ENCODE assay signal across 9 mouse cellular contexts in the genomic region with DNA sequence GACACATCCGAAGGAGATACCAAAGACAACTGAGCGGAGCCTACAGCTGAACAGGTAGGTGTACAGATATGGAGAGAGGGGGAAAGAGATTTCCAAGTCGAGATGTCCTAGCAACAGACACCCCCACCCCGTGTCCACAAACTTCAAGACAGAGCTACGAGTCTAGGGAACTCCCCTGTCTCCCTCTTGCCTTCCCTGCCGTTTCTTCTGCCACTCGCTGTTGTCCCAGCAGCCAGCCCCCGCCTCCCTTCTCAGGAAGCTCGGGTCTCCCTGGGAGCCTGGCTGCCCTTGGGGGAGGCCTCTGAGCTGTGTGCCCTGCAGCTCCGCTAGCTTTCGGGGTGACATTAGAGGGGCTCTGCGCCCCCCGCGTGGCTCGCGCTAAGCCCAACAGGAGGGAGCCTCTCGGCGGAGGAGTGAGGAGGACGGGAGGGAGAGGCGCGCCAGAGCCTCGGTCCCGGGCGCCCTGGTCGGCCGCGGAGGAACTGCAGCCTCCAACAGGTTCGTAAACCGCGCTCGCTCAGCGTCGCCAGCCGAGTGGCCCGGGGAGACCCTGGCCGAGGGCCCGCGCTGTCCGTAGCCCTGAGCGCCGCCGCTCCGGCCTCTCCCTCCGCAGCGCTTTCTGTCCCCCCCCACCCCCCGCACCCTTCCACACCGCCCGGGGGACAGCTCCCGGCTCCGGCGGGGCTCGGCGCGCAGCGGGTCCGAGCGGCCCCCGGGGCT.
DNase-seq lines count a peak whose midpoint lies in the region; ATAC-seq and TF ChIP-seq lines count a peak whose summit lies in the region.
"Had no signal": no experiment of that assay in that cellular context is flagged by ENCODE, and none has a peak within 500 bp of the region (broad histone marks: within the 10 kb centered on the region; RNA-seq: fewer than 3 reads in every experiment).

No protein-coding gene starts in this region.

- peak overlapping the region; percentile 95 for H3K9ac ChIP-seq in hindbrain, embryonic 12.5 days
- peak overlapping the region; percentile 96 for H3K9ac ChIP-seq in midbrain, embryonic 14.5 days (replicated peaks; ENCODE audit: low read length)
- H3K9ac ChIP-seq in stomach, embryonic 14.5 days (replicated peaks; ENCODE audit: low read depth, low read length): peak overlapping the region; percentile 95

- H3K27ac ChIP-seq in bone marrow macrophage, adult 2 months (ENCODE audit: insufficient read depth, low read depth, low read length): no peak overlapping the region
- H3K27ac ChIP-seq in forebrain, embryonic 10.5 days: peak overlapping the region; percentile 100
- peak overlapping the region; percentile 99 for H3K27ac ChIP-seq in hindbrain, embryonic 12.5 days
- peak overlapping the region; percentile 99 for H3K27ac ChIP-seq in limb, embryonic 10.5 days
- H3K27ac ChIP-seq in midbrain, embryonic 14.5 days (replicated peaks; ENCODE audit: low read depth, low read length): peak overlapping the region; percentile 99
- peak overlapping the region; percentile 100 for H3K27ac ChIP-seq in stomach, embryonic 14.5 days (ENCODE audit: low read length)
- H3K27ac ChIP-seq: macrophage had no signal

- H3K4me1 ChIP-seq in bone marrow macrophage, adult 2 months (ENCODE audit: control insufficient read depth, insufficient read depth, low read length): no peaks in the 10 kb centered on the region
- peaks cover 35% of the 10 kb centered on the region for H3K4me1 ChIP-seq in forebrain, embryonic 10.5 days
- peaks cover 22% of the 10 kb centered on the region for H3K4me1 ChIP-seq in hindbrain, embryonic 12.5 days
- H3K4me1 ChIP-seq in limb, embryonic 10.5 days: peaks cover 34% of the 10 kb centered on the region
- H3K4me1 ChIP-seq in midbrain, embryonic 14.5 days (ENCODE audit: control insufficient read depth, insufficient read depth, low read length): peaks cover 26% of the 10 kb centered on the region
- peaks cover 15% of the 10 kb centered on the region; the same call in 1 of the 2 replicates for H3K4me1 ChIP-seq in stomach, embryonic 14.5 days (ENCODE audit: control insufficient read depth, insufficient read depth, low read length)

- peak overlapping the region; percentile 79 for H3K4me2 ChIP-seq in hindbrain, embryonic 12.5 days (replicated peaks)
- H3K4me2 ChIP-seq in midbrain, embryonic 14.5 days (ENCODE audit: low read length): peak overlapping the region; percentile 98
- peak overlapping the region; percentile 88 for H3K4me2 ChIP-seq in stomach, embryonic 14.5 days (replicated peaks; ENCODE audit: low read depth, low read length)

- peak; percentile 59 for ATAC-seq in hindbrain, embryonic 12.5 days (ENCODE audit: low FRiP score)
- peak; percentile 60 for ATAC-seq in midbrain, embryonic 14.5 days (ENCODE audit: low FRiP score, low TSS enrichment)
- peak; percentile 55 for ATAC-seq in stomach, embryonic 14.5 days (ENCODE audit: insufficient number of reproducible peaks, insufficient read depth, low FRiP score, low read depth)

- no peaks in the 10 kb centered on the region for H3K36me3 ChIP-seq in forebrain, embryonic 10.5 days (replicated peaks)
- H3K36me3 ChIP-seq in hindbrain, embryonic 12.5 days: no peaks in the 10 kb centered on the region
- no peaks in the 10 kb centered on the region for H3K36me3 ChIP-seq in limb, embryonic 10.5 days
- no peaks in the 10 kb centered on the region for H3K36me3 ChIP-seq in midbrain, embryonic 14.5 days (ENCODE audit: control insufficient read depth, insufficient read depth, low read length)
- H3K36me3 ChIP-seq in stomach, embryonic 14.5 days (ENCODE audit: control insufficient read depth, insufficient read depth, low read length): no peaks in the 10 kb centered on the region

- no peak for TF ChIP-seq CTCF in bone marrow macrophage, adult 2 months (IDR thresholded peaks at IDR 0.05; ENCODE audit: low read depth, low read length)

- DNase-seq in heart, adult 11 months: peak; percentile 93
- DNase-seq in heart, postnatal 25 days (ENCODE audit: low spot score): no peak
- peak; percentile 59 for DNase-seq in forebrain, embryonic 10.5 days (ENCODE audit: extremely low spot score, low spot score)
- DNase-seq in limb, embryonic 10.5 days (ENCODE audit: low spot score): peak; percentile 75
- DNase-seq in midbrain, embryonic 14.5 days: peak; percentile 79

- TF ChIP-seq POLR2A in bone marrow macrophage, adult 2 months (IDR thresholded peaks at IDR 0.05; ENCODE audit: borderline replicate concordance, low read depth, low read length): no peak

- H3K9me3 ChIP-seq in forebrain, embryonic 10.5 days: no peaks in the 10 kb centered on the region
- no peaks in the 10 kb centered on the region for H3K9me3 ChIP-seq in hindbrain, embryonic 12.5 days (replicated peaks)
- H3K9me3 ChIP-seq in limb, embryonic 10.5 days (replicated peaks): no peaks in the 10 kb centered on the region
- H3K9me3 ChIP-seq in midbrain, embryonic 14.5 days (ENCODE audit: control insufficient read depth, low read length): no peaks in the 10 kb centered on the region
- no peaks in the 10 kb centered on the region for H3K9me3 ChIP-seq in stomach, embryonic 14.5 days (ENCODE audit: control insufficient read depth, low read depth, low read length)

- 1% methylated on average over 48 of the region's 58 CpGs for WGBS in forebrain, embryonic 10.5 days
- WGBS in hindbrain, embryonic 12.5 days: 1% methylated on average over 54 of the region's 58 CpGs
- WGBS in limb, embryonic 10.5 days: under 1% methylated on average over 43 of the region's 58 CpGs
- 2% methylated on average over 54 of the region's 58 CpGs for WGBS in midbrain, embryonic 14.5 days
- WGBS in stomach, embryonic 14.5 days: under 1% methylated on average over 56 of the region's 58 CpGs

- H3K4me3 ChIP-seq in bone marrow macrophage, adult 2 months (ENCODE audit: insufficient read depth, low read length): peak overlapping the region; percentile 39
- peak overlapping the region; percentile 89 for H3K4me3 ChIP-seq in forebrain, embryonic 10.5 days
- H3K4me3 ChIP-seq in hindbrain, embryonic 12.5 days: peak overlapping the region; percentile 76
- H3K4me3 ChIP-seq in limb, embryonic 10.5 days: peak overlapping the region; percentile 90
- H3K4me3 ChIP-seq in midbrain, embryonic 14.5 days (replicated peaks; ENCODE audit: low read depth, low read length): peak overlapping the region; percentile 70
- peak overlapping the region; percentile 82 for H3K4me3 ChIP-seq in stomach, embryonic 14.5 days (ENCODE audit: low read depth, low read length)

- intact Hi-C loops in heart, postnatal 25 days (cut with DNase I): no loop called here

- peaks cover 21% of the 10 kb centered on the region for H3K27me3 ChIP-seq in forebrain, embryonic 10.5 days (ENCODE audit: poor library complexity, severe bottlenecking)
- no peaks in the 10 kb centered on the region for H3K27me3 ChIP-seq in hindbrain, embryonic 12.5 days
- no peaks in the 10 kb centered on the region for H3K27me3 ChIP-seq in limb, embryonic 10.5 days (ENCODE audit: low read depth, poor library complexity, severe bottlenecking)
- no peaks in the 10 kb centered on the region for H3K27me3 ChIP-seq in midbrain, embryonic 14.5 days (ENCODE audit: control insufficient read depth, insufficient read depth, low read length)
- no peaks in the 10 kb centered on the region for H3K27me3 ChIP-seq in stomach, embryonic 14.5 days (ENCODE audit: control insufficient read depth, insufficient read depth, low read length)

Comparison
In these comparisons a context has a peak if more than half of its experiments do, and no peak if none do; other contexts are left out.
1. H3K4me3 ChIP-seq: peak in every context shown above with its lines; median percentile 90 in limb, embryonic 10.5 days; 89 in forebrain, embryonic 10.5 days; 82 in stomach, embryonic 14.5 days; 76 in hindbrain, embryonic 12.5 days; 70 in midbrain, embryonic 14.5 days; 39 in bone marrow macrophage, adult 2 months.